Mouse (Mus musculus) embryo, embryonic 10.5 days (tissue): Measurements from ENCODE around the gene Ubash3b.

Source experiments
- DNase-seq: peaks from one replicate; pipeline ENCODE4 v3.0.0-alpha.2; 2015; ENCODE audit warnings: low spot score

Gene Ubash3b

GRCm38 (mm10) chr9:40997116-40997779 is 164.2 kb downstream of the Ubash3b start:
- DNase-seq, result no peak

GRCm38 (mm10) chr9:40994075-40994474 is 167.4 kb downstream of the Ubash3b start:
- no peak for DNase-seq

- no peak for DNase-seq
Observed at GRCm38 (mm10) chr9:40991511-40991910, 170.0 kb downstream of the Ubash3b start.

GRCm38 (mm10) chr9:40989940-40990588 is 171.4 kb downstream of the Ubash3b start:
- peak; percentile 83 for DNase-seq

- no peak for DNase-seq
Observed at GRCm38 (mm10) chr9:40984313-40984712, 177.2 kb downstream of the Ubash3b start.

- no peak for DNase-seq
Observed at GRCm38 (mm10) chr9:40983758-40984157, 177.7 kb downstream of the Ubash3b start.

GRCm38 (mm10) chr9:40982480-40982879 is 179.0 kb downstream of the Ubash3b start:
- DNase-seq, result peak; percentile 53

- no peak for DNase-seq
Observed at GRCm38 (mm10) chr9:40974042-40974801, 187.3 kb downstream of the Ubash3b start.

- no peak for DNase-seq
Observed at GRCm38 (mm10) chr9:40964418-40964714, 197.1 kb downstream of the Ubash3b start.

GRCm38 (mm10) chr9:40963586-40964417 is 197.7 kb downstream of the Ubash3b start, which contains the start of gene Jhy:
Gene Jhy, minus strand, starts transcription at chr9:40964118.
- peak; percentile 47 for DNase-seq

- DNase-seq, result no peak
Observed at GRCm38 (mm10) chr9:40961401-40961800, 200.1 kb downstream of the Ubash3b start.
